Mouse (Mus musculus) hematopoietic stem cell, adult 5-6 weeks (primary cell): Measurements from ENCODE around the gene Lrfn2. TPM values are rescaled to one million over a fixed set of nuclear protein-coding genes. Genes with fewer than 3 reads are reported as not detected.
A peak's percentile ranks its signal among the peaks of the same experiment; 100 is the strongest.

Experiments
- ATAC-seq, 2 experiments: fragments of 125-278 bp in 1 of 2; replicated peaks in 1 of 2; 2 replicates each; pipeline ENCODE4 v1.8.0; 2016 to 2017; ENCODE audit warnings: inconsistent platforms in 2 of 2, mild to moderate bottlenecking in 2 of 2, moderate number of reproducible peaks in 2 of 2, low read depth in 1 of 2, moderate TSS enrichment in 1 of 2; ENCODE audit not compliant: low FRiP score in 2 of 2, poor library complexity in 2 of 2, severe bottlenecking in 2 of 2, insufficient read depth in 1 of 2, low TSS enrichment in 1 of 2
- total RNA-seq: library from RNA; stranded (forward); fragments of 172-1452, 232-1000 nt; gene quantifications from 2 replicates; pipeline ENCODE4 v1.2.3, GENCODE M21; 2017

The Lrfn2 gene
- total RNA-seq, 1 experiment from 2014 or later = not detected

GRCm38 (mm10) chr17:48956033-48956631, 24.0 kb downstream of the Lrfn2 start:
- ATAC-seq = no peak

- no peak for ATAC-seq
These were observed 28.1 kb downstream of the Lrfn2 start for GRCm38 (mm10) chr17:48960161-48960698.

GRCm38 (mm10) chr17:48962646-48963045, 30.5 kb downstream of the Lrfn2 start:
- no peak for ATAC-seq

- peak in 1 of 2 experiments; percentile 76; a peak in 2 of 4 replicates for ATAC-seq
These were observed 31.6 kb downstream of the Lrfn2 start for GRCm38 (mm10) chr17:48963740-48964139.

- no peak for ATAC-seq
These were observed 36.1 kb downstream of the Lrfn2 start for GRCm38 (mm10) chr17:48968304-48968703.

GRCm38 (mm10) chr17:48971296-48971695, 39.1 kb downstream of the Lrfn2 start:
- ATAC-seq = no peak

- no peak for ATAC-seq
These were observed 40.7 kb downstream of the Lrfn2 start for GRCm38 (mm10) chr17:48972866-48973265.

- no peak for ATAC-seq
These were observed 41.2 kb downstream of the Lrfn2 start for GRCm38 (mm10) chr17:48973394-48973793.

GRCm38 (mm10) chr17:48975055-48975454, 42.9 kb downstream of the Lrfn2 start:
- ATAC-seq = no peak

GRCm38 (mm10) chr17:48976611-48977022, 44.4 kb downstream of the Lrfn2 start:
- ATAC-seq = no peak

- no peak for ATAC-seq
These were observed 63.2 kb downstream of the Lrfn2 start for GRCm38 (mm10) chr17:48995256-48995993.

- ATAC-seq = 0 out of 4 replicates have a peak, but pooled peaks of 1 of the 2 experiments have one; percentile 4
These were observed 67.5 kb downstream of the Lrfn2 start for GRCm38 (mm10) chr17:48999463-49000227.

- peak; percentile 77 to 82 for ATAC-seq
These were observed 77.3 kb downstream of the Lrfn2 start for GRCm38 (mm10) chr17:49009384-49010073.

GRCm38 (mm10) chr17:49013876-49014600, 81.9 kb downstream of the Lrfn2 start:
- no peak for ATAC-seq

GRCm38 (mm10) chr17:49015368-49015767, 83.2 kb downstream of the Lrfn2 start:
- no peak for ATAC-seq

- no peak for ATAC-seq
These were observed 84.0 kb downstream of the Lrfn2 start for GRCm38 (mm10) chr17:49016229-49016628.
